Mouse (Mus musculus) megakaryocyte, embryonic 14.5 days (primary cell): Measurements from ENCODE around the gene Fam219a.

Experiments
- FLI1 ChIP-seq: IDR thresholded peaks from 2 replicates; pipeline ENCODE4 v1.6.1; 2012; ENCODE audit warnings: low read length, inconsistent platforms, mixed read lengths
- GATA1 ChIP-seq: IDR thresholded peaks from 3 replicates; pipeline ENCODE4 v1.6.1; 2012; ENCODE audit warnings: mixed read lengths, low read length, inconsistent platforms, borderline replicate concordance

DNA sequence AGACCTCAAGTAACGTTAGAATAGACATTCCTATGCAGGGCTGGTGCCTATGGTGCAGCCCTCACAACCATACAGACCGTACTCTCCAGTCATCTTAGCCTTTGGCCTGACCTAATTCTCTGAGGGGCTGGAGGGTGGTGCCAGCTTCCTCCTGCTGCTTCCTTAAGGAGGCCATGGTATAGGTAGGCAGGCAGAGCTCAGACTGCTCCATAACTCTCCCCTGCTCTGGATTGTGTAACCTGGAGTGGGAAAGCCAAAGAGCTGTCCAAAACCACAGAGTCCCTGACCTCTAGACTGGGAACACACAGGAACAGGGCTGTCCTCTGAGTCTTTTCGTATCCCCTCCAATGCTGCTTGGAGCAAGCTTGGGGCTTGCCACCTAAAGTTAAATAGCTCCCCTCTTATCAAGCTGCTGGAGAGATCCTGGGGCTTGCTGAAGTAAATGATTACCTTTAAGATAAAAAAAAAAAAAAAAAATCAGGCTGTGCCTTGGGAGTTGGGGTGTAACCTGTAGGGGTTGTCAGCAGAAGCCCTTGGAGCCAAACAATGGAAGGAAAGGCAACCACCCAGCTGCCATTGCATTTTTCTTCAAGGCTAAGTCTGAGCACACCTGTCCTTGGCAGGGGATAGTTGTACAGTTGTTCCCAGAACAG is 75.7 kb downstream of the Fam219a start:
- TF ChIP-seq GATA1 (no peak), FLI1 (no peak)
